Mouse (Mus musculus): ENCODE data around the gene Dlgap3. TPM values are rescaled to one million over a fixed set of nuclear protein-coding genes. Genes with fewer than 3 reads are reported as not detected.

Dlgap3 gene
- polyA plus RNA-seq, 1 experiment, result 0.54 TPM

- H3K4me1 ChIP-seq (ENCODE audit: control insufficient read depth, insufficient read depth, low read length), result peaks cover 3% of the 10 kb centered on the region; the same call in 1 of the 2 replicates
- 24% methylated on average over 9 of the region's 9 CpGs for WGBS
- H3K4me3 ChIP-seq (replicated peaks; ENCODE audit: extremely low read depth, low read depth, low read length), result no peak overlapping the region
- TF ChIP-seq CTCF (IDR thresholded peaks at IDR 0.05; ENCODE audit: insufficient read depth, low read length) (no peak), POLR2A (IDR thresholded peaks at IDR 0.05; ENCODE audit: borderline replicate concordance, extremely low read depth, low read depth, low read length) (0 out of 2 replicates have a peak, but pooled peaks have one; percentile 15)
- no peak for DNase-seq
Observed at GRCm38 (mm10) chr4:127278451-127279001, 109.5 kb downstream of the Dlgap3 start.

- no peak for DNase-seq
- TF ChIP-seq POLR2A (IDR thresholded peaks at IDR 0.05; ENCODE audit: borderline replicate concordance, extremely low read depth, low read depth, low read length) (0 out of 2 replicates have a peak, but pooled peaks have one; percentile 36), CTCF (IDR thresholded peaks at IDR 0.05; ENCODE audit: insufficient read depth, low read length) (no peak)
- Histone ChIP-seq H3K4me1 (ENCODE audit: control insufficient read depth, insufficient read depth, low read length) (peaks cover 3% of the 10 kb centered on the region; the same call in 1 of the 2 replicates), H3K4me3 (replicated peaks; ENCODE audit: extremely low read depth, low read depth, low read length) (no peak overlapping the region)
- WGBS, result 71% methylated on average over 9 of the region's 9 CpGs
Observed at GRCm38 (mm10) chr4:127279241-127279640, 110.2 kb downstream of the Dlgap3 start.

Other genes with a start within 250 kb of the Dlgap3 start
- gene Zmym4, start 201.1 kb upstream of the Dlgap3 start, polyA plus RNA-seq (2012; rRNA removed), result 3.8 and 5.5 TPM in 2 replicates
- gene Sfpq, start 147.9 kb upstream of the Dlgap3 start, polyA plus RNA-seq (2012; rRNA removed), result 44.1 and 52.1 TPM in 2 replicates
- 1.2 and 1.3 TPM in 2 replicates for gene Zmym1, start 108.1 kb upstream of the Dlgap3 start, polyA plus RNA-seq (2012; rRNA removed)
- 3.6 and 6.1 TPM in 2 replicates for gene Zmym6, start 91.8 kb upstream of the Dlgap3 start, polyA plus RNA-seq (2012; rRNA removed)
- 12.4 and 16.9 TPM in 2 replicates for gene Tmem35b, start 45.5 kb upstream of the Dlgap3 start, polyA plus RNA-seq (2012; rRNA removed)
- 37.4 and 40.0 TPM in 2 replicates for gene Smim12, start 74.6 kb downstream of the Dlgap3 start, polyA plus RNA-seq (2012; rRNA removed)
- 159 and 211 TPM in 2 replicates for gene Gja4, start 144.8 kb downstream of the Dlgap3 start, polyA plus RNA-seq (2012; rRNA removed)
- gene Gjb3, start 161.6 kb downstream of the Dlgap3 start, polyA plus RNA-seq (2012; rRNA removed), result 3.1 and 7.3 TPM in 2 replicates
- 0.19 and 3.7 TPM in 2 replicates for gene Gjb4, start 184.9 kb downstream of the Dlgap3 start, polyA plus RNA-seq (2012; rRNA removed)
- 1.3 and 1.9 TPM in 2 replicates for gene Gjb5, start 189.0 kb downstream of the Dlgap3 start, polyA plus RNA-seq (2012; rRNA removed)

All from lung, adult 2 months (tissue).